Mouse (Mus musculus) liver, postnatal 0 days (tissue): ENCODE data around the gene Ssb. TPM values are rescaled to one million over a fixed set of nuclear protein-coding genes. Genes with fewer than 3 reads are reported as not detected.

ENCODE experiments used
- ATAC-seq: fragments of 200-750 bp; cut with Nextera tagmentation; 2 replicates; pipeline ENCODE4 v1.8.0; 2017; ENCODE audit warnings: mild to moderate bottlenecking, moderate library complexity
- DNase-seq: peaks from one replicate; pipeline ENCODE4 v3.0.0-alpha.2; 2016
- H3K27ac ChIP-seq: fragments of 300-500 bp; sonication (generic); 2 replicates; pipeline ENCODE4 v1.5.1; 2014; ENCODE audit warnings: antibody characterized with exemption, moderate library complexity, mild to moderate bottlenecking, low read depth
- H3K27me3 ChIP-seq: fragments of 300-500 bp; sonication (generic); 2 replicates; pipeline ENCODE4 v1.6.1; 2014; ENCODE audit warnings: low read length, control low read depth, mixed read lengths; ENCODE audit not compliant: insufficient read depth
- H3K36me3 ChIP-seq: fragments of 300-500 bp; sonication (generic); replicated peaks from 2 replicates; pipeline ENCODE4 v1.6.1; 2014; ENCODE audit warnings: mild to moderate bottlenecking, control low read depth, low read length, moderate library complexity, mixed read lengths; ENCODE audit not compliant: insufficient read depth
- H3K4me1 ChIP-seq: fragments of 300-500 bp; sonication (generic); 2 replicates; pipeline ENCODE4 v1.6.1; 2014; ENCODE audit warnings: antibody characterized with exemption, mild to moderate bottlenecking, control low read depth; ENCODE audit not compliant: insufficient read depth
- H3K4me2 ChIP-seq: fragments of 300-500 bp; sonication (generic); 2 replicates; pipeline ENCODE4 v1.6.1; 2014; ENCODE audit warnings: low read depth, mild to moderate bottlenecking, low read length, moderate library complexity, mixed read lengths
- H3K4me3 ChIP-seq: fragments of 300-500 bp; sonication (generic); 2 replicates; pipeline ENCODE4 v1.5.1; 2014; ENCODE audit warnings: low read depth, low read length
- H3K9ac ChIP-seq: fragments of 300-500 bp; sonication (generic); replicated peaks from 2 replicates; pipeline ENCODE4 v1.6.1; 2014; ENCODE audit warnings: mild to moderate bottlenecking, moderate library complexity
- H3K9me3 ChIP-seq: fragments of 300-500 bp; sonication (generic); 2 replicates; pipeline ENCODE4 v1.6.1; 2016; ENCODE audit warnings: mild to moderate bottlenecking, control low read depth, low read length, mixed read lengths
- CTCF ChIP-seq: sonication (generic); IDR thresholded peaks from 2 replicates; pipeline ENCODE4 v1.5.1; 2016; ENCODE audit warnings: antibody characterized with exemption, low read depth
- EP300 ChIP-seq: IDR thresholded peaks from 2 replicates; pipeline ENCODE4 v1.6.1; 2016; ENCODE audit warnings: antibody characterized with exemption, low read depth, mild to moderate bottlenecking
- WGBS: fragments of 180-500 bp; shearing (Covaris S2); extraction: QIAGEN DNeasy Blood & Tissue Kit; methylation state at CpG from one replicate; pipeline ENCODE4 v1.1.7; 2014; ENCODE audit not compliant: insufficient replicate concordance; 5-methylcytosine and 5-hydroxymethylcytosine counted together
- polyA plus RNA-seq: library from polyadenylated mRNA; unstranded; fragments of >200 nt; fragmentation: Nextera tagmentation; extraction: Ambion mirVana; gene quantifications from 2 replicates; pipeline ENCODE4 v1.2.1, GENCODE M21; 2015

The Ssb gene
- polyA plus RNA-seq, 1 experiment from 2014 or later = 128 TPM

GRCm38 (mm10) chr2:69830116-69830515, 31.2 kb upstream of the Ssb start:
- Histone ChIP-seq H3K36me3 (peaks cover 40% of the 10 kb centered on the region), H3K27ac (no peak overlapping the region)

GRCm38 (mm10) chr2:69837244-69837967, 24.0 kb upstream of the Ssb start:
- Histone ChIP-seq H3K27me3 (no peaks in the 10 kb centered on the region), H3K9ac (no peak overlapping the region), H3K27ac (no peak overlapping the region), H3K36me3 (peaks cover 18% of the 10 kb centered on the region), H3K4me3 (no peak overlapping the region), H3K9me3 (no peaks in the 10 kb centered on the region), H3K4me1 (no peaks in the 10 kb centered on the region), H3K4me2 (no peak overlapping the region)
- no peak for TF ChIP-seq EP300
- no peak for TF ChIP-seq CTCF
- WGBS = 67% methylated on average over 7 of the region's 7 CpGs
- DNase-seq (no peak), ATAC-seq (0 out of 2 replicates have a peak, but pooled peaks have one; percentile 7)

More at GRCm38 (mm10) chr2:69830116-69830515, 31.2 kb upstream of the Ssb start:
- 82% methylated on average over 8 of the region's 8 CpGs for WGBS
- no peak for DNase-seq
- Histone ChIP-seq H3K4me2 (no peak overlapping the region), H3K4me1 (peaks cover 3% of the 10 kb centered on the region; the same call in 1 of the 2 replicates), H3K9me3 (no peaks in the 10 kb centered on the region), H3K27me3 (no peaks in the 10 kb centered on the region), H3K4me3 (no peak overlapping the region), H3K9ac (no peak overlapping the region)
- TF ChIP-seq CTCF (no peak), EP300 (no peak)
- no peak for ATAC-seq

- Histone ChIP-seq H3K27me3 (no peaks in the 10 kb centered on the region), H3K36me3 (peaks cover 18% of the 10 kb centered on the region), H3K4me1 (no peaks in the 10 kb centered on the region), H3K4me3 (no peak overlapping the region), H3K27ac (no peak overlapping the region), H3K4me2 (no peak overlapping the region), H3K9me3 (no peaks in the 10 kb centered on the region), H3K9ac (no peak overlapping the region)
- ATAC-seq (peak; percentile 60), DNase-seq (no peak)
- TF ChIP-seq CTCF (peak; percentile 54), EP300 (no peak)
- WGBS = 52% methylated on average over 3 of the region's 3 CpGs
Observed at GRCm38 (mm10) chr2:69837996-69838395, 23.4 kb upstream of the Ssb start.

GRCm38 (mm10) chr2:69838707-69839106, 22.7 kb upstream of the Ssb start:
- Histone ChIP-seq H3K9ac (no peak overlapping the region), H3K4me2 (no peak overlapping the region), H3K4me1 (no peaks in the 10 kb centered on the region), H3K27ac (no peak overlapping the region), H3K4me3 (no peak overlapping the region), H3K36me3 (peaks cover 11% of the 10 kb centered on the region), H3K9me3 (no peaks in the 10 kb centered on the region), H3K27me3 (no peaks in the 10 kb centered on the region)
- ATAC-seq (no peak), DNase-seq (no peak)
- TF ChIP-seq EP300 (no peak), CTCF (no peak)

GRCm38 (mm10) chr2:69840261-69840660, 21.1 kb upstream of the Ssb start:
- no peak for TF ChIP-seq CTCF
- TF ChIP-seq EP300 = no peak
- no peaks in the 10 kb centered on the region for H3K9me3 ChIP-seq
- DNase-seq = no peak

GRCm38 (mm10) chr2:69849215-69849614, 12.1 kb upstream of the Ssb start:
- ATAC-seq (no peak), DNase-seq (no peak)
- Histone ChIP-seq H3K27me3 (no peaks in the 10 kb centered on the region), H3K4me3 (no peak overlapping the region), H3K4me1 (0 out of 2 replicates have a peak, but pooled peaks cover 3% of the 10 kb centered on the region), H3K27ac (no peak overlapping the region), H3K9me3 (no peaks in the 10 kb centered on the region), H3K4me2 (no peak overlapping the region), H3K9ac (no peak overlapping the region), H3K36me3 (no peaks in the 10 kb centered on the region)
- TF ChIP-seq CTCF (no peak), EP300 (no peak)
- WGBS = 70% methylated on average over 6 of the region's 6 CpGs

More at GRCm38 (mm10) chr2:69840261-69840660, 21.1 kb upstream of the Ssb start:
- H3K27me3 ChIP-seq = no peaks in the 10 kb centered on the region
- H3K9ac ChIP-seq = no peak overlapping the region
- no peak overlapping the region for H3K27ac ChIP-seq
- no peaks in the 10 kb centered on the region for H3K4me1 ChIP-seq
- no peak overlapping the region for H3K4me3 ChIP-seq
- WGBS = 43% methylated on average over 6 of the region's 6 CpGs
- no peak overlapping the region for H3K4me2 ChIP-seq
- peaks cover 5% of the 10 kb centered on the region; the same call in 1 of the 2 replicates for H3K36me3 ChIP-seq
- ATAC-seq = no peak
